Mouse (Mus musculus) midbrain, postnatal 0 days (tissue): ENCODE results near the gene B4galnt3. TPM values are rescaled to one million over a fixed set of nuclear protein-coding genes. Genes with fewer than 3 reads are reported as not detected.

Experiments
- ATAC-seq: fragments of 200-750 bp; cut with Nextera tagmentation; 2 replicates; pipeline ENCODE4 v1.8.0; 2017; ENCODE audit warnings: moderate number of reproducible peaks, mild to moderate bottlenecking, moderate TSS enrichment, moderate library complexity; ENCODE audit not compliant: low FRiP score
- DNase-seq: peaks from one replicate; pipeline ENCODE4 v3.0.0-alpha.2; 2015; ENCODE audit warnings: low spot score
- H3K27ac ChIP-seq: fragments of 300-500 bp; sonication (generic); 2 replicates; pipeline ENCODE4 v1.5.1; 2014; ENCODE audit warnings: low read depth, mild to moderate bottlenecking, low read length, mixed read lengths
- H3K27me3 ChIP-seq: fragments of 300-500 bp; sonication (generic); 2 replicates; pipeline ENCODE4 v1.6.1; 2014; ENCODE audit warnings: low read length, control low read depth, mixed read lengths; ENCODE audit not compliant: insufficient read depth
- H3K36me3 ChIP-seq: fragments of 300-500 bp; sonication (generic); 2 replicates; pipeline ENCODE4 v1.6.1; 2014; ENCODE audit warnings: low read length, control low read depth, mixed read lengths; ENCODE audit not compliant: insufficient read depth
- H3K4me1 ChIP-seq: fragments of 300-500 bp; sonication (generic); 2 replicates; pipeline ENCODE4 v1.6.1; 2014; ENCODE audit warnings: mild to moderate bottlenecking, control low read depth, antibody characterized with exemption, low read length, mixed read lengths; ENCODE audit not compliant: insufficient read depth
- H3K4me2 ChIP-seq: fragments of 300-500 bp; sonication (generic); 2 replicates; pipeline ENCODE4 v1.6.1; 2014; ENCODE audit warnings: low read depth, mild to moderate bottlenecking, low read length, mixed read lengths; ENCODE audit not compliant: poor library complexity, severe bottlenecking
- H3K4me3 ChIP-seq: fragments of 300-500 bp; sonication (generic); 2 replicates; pipeline ENCODE4 v1.5.1; 2014; ENCODE audit warnings: low read depth, mild to moderate bottlenecking, low read length, moderate library complexity
- H3K9ac ChIP-seq: fragments of 300-500 bp; sonication (generic); replicated peaks from 2 replicates; pipeline ENCODE4 v1.6.1; 2014; ENCODE audit warnings: mild to moderate bottlenecking, low read length, moderate library complexity, mixed read lengths; ENCODE audit not compliant: poor library complexity, severe bottlenecking
- H3K9me3 ChIP-seq: fragments of 300-500 bp; sonication (generic); 2 replicates; pipeline ENCODE4 v1.6.1; 2016; ENCODE audit warnings: low read length, control low read depth
- CTCF ChIP-seq: IDR thresholded peaks from 2 replicates; pipeline ENCODE4 v1.5.1; 2016; ENCODE audit warnings: antibody characterized with exemption, mild to moderate bottlenecking
- WGBS: fragments of 180-500 bp; shearing (Covaris S2); extraction: QIAGEN DNeasy Blood & Tissue Kit; methylation state at CpG from one replicate; pipeline ENCODE4 v1.1.7; 2014; 5-methylcytosine and 5-hydroxymethylcytosine counted together
- polyA plus RNA-seq: library from polyadenylated mRNA; unstranded; fragments of >200 nt; fragmentation: Nextera tagmentation; extraction: Ambion mirVana; gene quantifications from 2 replicates; pipeline ENCODE4 v1.2.1, GENCODE M21; 2015
- total RNA-seq: library from RNA; depleted of rRNA; stranded (reverse); fragments of >200 nt; gene quantifications from 2 replicates; pipeline ENCODE4 v1.2.3, GENCODE M21; 2014

Gene B4galnt3
- total and polyA plus RNA-seq, 2 experiments from 2014 or later = 0.16 to 0.82 TPM

GRCm38 (mm10) chr6:120190912-120191311, 103.4 kb downstream of the B4galnt3 start:
- Histone ChIP-seq H3K9me3 (no peaks in the 10 kb centered on the region), H3K4me2 (no peak overlapping the region), H3K27ac (no peak overlapping the region), H3K9ac (no peak overlapping the region), H3K4me1 (no peaks in the 10 kb centered on the region), H3K4me3 (no peak overlapping the region), H3K36me3 (no peaks in the 10 kb centered on the region), H3K27me3 (peaks cover 6% of the 10 kb centered on the region; the same call in 1 of the 2 replicates)
- TF ChIP-seq CTCF = no peak
- ATAC-seq (no peak), DNase-seq (no peak)
- 78% methylated on average over 4 of the region's 4 CpGs for WGBS

DNA sequence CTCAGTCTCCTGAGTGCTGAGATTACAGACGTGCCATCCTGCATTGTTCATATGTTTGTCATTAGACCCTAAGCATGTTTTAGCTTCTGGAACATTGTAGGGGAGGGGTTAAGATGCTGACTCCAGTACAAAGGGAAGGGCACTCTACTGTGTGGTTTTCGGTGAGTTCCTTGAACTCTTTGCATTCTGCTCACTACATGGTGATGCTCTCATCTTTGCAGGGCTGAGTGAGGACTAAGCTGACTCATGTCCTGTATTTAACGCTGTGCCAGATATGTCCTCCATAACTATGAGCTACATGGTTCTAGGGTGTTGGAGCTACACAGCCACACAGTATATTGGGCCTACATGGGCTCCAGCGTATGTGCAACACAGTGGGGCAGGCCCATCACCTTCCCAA, 104.0 kb downstream of the B4galnt3 start:
- DNase-seq = no peak
- 97% methylated on average over 4 of the region's 4 CpGs for WGBS
- H3K9me3 ChIP-seq = no peaks in the 10 kb centered on the region
- no peaks in the 10 kb centered on the region for H3K4me1 ChIP-seq
- H3K4me3 ChIP-seq = no peak overlapping the region
- H3K36me3 ChIP-seq = no peaks in the 10 kb centered on the region
- H3K9ac ChIP-seq = no peak overlapping the region
- H3K4me2 ChIP-seq = no peak overlapping the region
- H3K27me3 ChIP-seq = peaks cover 6% of the 10 kb centered on the region; the same call in 1 of the 2 replicates
- H3K27ac ChIP-seq = no peak overlapping the region
- no peak for ATAC-seq
- no peak for TF ChIP-seq CTCF

- Histone ChIP-seq H3K27ac (no peak overlapping the region), H3K27me3 (peaks cover 6% of the 10 kb centered on the region; the same call in 1 of the 2 replicates), H3K4me1 (no peaks in the 10 kb centered on the region), H3K9me3 (no peaks in the 10 kb centered on the region), H3K4me3 (no peak overlapping the region), H3K4me2 (no peak overlapping the region), H3K36me3 (no peaks in the 10 kb centered on the region), H3K9ac (no peak overlapping the region)
- no peak for DNase-seq
- no peak for ATAC-seq
- WGBS = 87% methylated on average over 5 of the region's 5 CpGs
- TF ChIP-seq CTCF = no peak
These were observed 105.1 kb downstream of the B4galnt3 start for GRCm38 (mm10) chr6:120189287-120189686.

DNA sequence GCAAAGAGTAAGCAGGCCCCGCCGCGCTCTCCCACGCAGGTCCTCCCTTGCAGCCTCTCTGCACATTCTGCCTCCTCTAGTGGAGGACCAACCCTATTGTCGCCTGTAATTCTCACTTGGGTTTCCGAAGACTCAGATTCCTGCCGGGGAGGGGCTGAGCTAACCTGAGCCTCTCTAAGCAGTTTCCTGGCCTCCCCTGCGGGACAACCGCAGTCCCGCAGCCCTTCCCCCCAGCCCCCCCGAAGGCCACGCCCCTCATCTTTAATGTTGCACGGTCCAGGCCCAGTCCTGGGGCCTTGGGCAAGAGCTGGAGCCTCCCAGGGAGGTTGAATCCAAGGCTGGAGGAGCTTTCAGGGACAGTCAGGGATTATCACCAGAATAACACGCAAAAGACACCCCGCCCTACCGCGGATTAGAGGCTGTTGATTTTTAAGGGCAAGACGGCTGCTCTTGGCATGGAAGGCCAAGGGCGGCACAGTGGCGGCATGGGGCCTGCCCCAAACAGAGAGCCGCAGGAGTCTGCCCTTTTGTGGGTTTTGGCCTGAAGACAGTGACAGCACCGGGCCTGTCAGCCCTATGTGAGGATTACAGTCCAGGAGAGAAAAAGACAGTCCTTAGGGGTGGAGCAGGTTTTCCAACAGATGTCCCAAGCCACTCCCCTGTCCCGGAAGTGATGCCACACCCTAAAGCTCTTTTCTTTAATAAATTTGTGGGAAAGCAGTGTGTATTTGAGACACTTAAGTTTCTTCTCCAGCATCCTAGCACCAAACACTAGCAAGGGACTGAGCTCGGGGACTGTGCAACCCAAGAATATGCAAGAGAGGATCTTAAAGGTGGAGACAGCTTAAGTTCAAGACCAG, 105.8 kb downstream of the B4galnt3 start:
- no peaks in the 10 kb centered on the region for H3K36me3 ChIP-seq
- no peak overlapping the region for H3K9ac ChIP-seq
- ATAC-seq = no peak
- no peaks in the 10 kb centered on the region for H3K4me1 ChIP-seq
- H3K27ac ChIP-seq = no peak overlapping the region
- H3K9me3 ChIP-seq = no peaks in the 10 kb centered on the region
- TF ChIP-seq CTCF = peak; percentile 18; the same call in 1 of the 2 replicates
- no peak overlapping the region for H3K4me3 ChIP-seq
- no peak overlapping the region for H3K4me2 ChIP-seq
- WGBS = 16% methylated on average over 24 of the region's 24 CpGs
- no peak for DNase-seq
- peaks cover 6% of the 10 kb centered on the region; the same call in 1 of the 2 replicates for H3K27me3 ChIP-seq

GRCm38 (mm10) chr6:120187587-120188176, 106.7 kb downstream of the B4galnt3 start:
- DNase-seq = peak; percentile 22
- H3K27ac ChIP-seq = no peak overlapping the region
- no peaks in the 10 kb centered on the region for H3K9me3 ChIP-seq
- no peak overlapping the region for H3K4me3 ChIP-seq
- no peak for TF ChIP-seq CTCF
- peak overlapping the region; percentile 22 for H3K4me2 ChIP-seq
- no peak overlapping the region for H3K9ac ChIP-seq
- H3K27me3 ChIP-seq = peaks cover 6% of the 10 kb centered on the region; the same call in 1 of the 2 replicates
- H3K4me1 ChIP-seq = no peaks in the 10 kb centered on the region
- ATAC-seq = no peak
- H3K36me3 ChIP-seq = no peaks in the 10 kb centered on the region
- 21% methylated on average over 18 of the region's 18 CpGs for WGBS

DNA sequence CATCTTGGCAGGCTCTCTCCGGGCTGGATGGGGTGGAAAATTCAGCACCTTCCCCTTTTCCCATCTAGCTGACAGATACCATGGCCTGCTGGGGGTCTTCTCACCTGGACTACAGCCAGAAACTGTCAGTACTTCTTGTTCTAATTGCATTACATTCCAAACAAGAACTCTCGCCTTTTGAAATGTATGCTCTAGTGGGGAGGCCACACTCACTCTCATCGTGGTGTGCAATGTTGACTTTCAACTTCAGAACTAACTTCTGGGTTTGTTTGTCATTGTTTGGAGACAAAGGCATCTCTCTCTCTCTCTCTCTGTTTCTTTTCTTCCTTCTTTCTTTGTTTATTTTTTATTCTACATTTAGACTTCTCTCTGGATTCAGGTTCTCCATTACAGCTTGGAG, 107.8 kb downstream of the B4galnt3 start:
- ATAC-seq (no peak), DNase-seq (no peak)
- Histone ChIP-seq H3K27ac (no peak overlapping the region), H3K36me3 (no peaks in the 10 kb centered on the region), H3K4me3 (no peak overlapping the region), H3K9me3 (no peaks in the 10 kb centered on the region), H3K27me3 (peaks cover 6% of the 10 kb centered on the region; the same call in 1 of the 2 replicates), H3K9ac (no peak overlapping the region), H3K4me1 (no peaks in the 10 kb centered on the region), H3K4me2 (no peak overlapping the region)
- WGBS = 64% methylated on average over 3 of the region's 3 CpGs
- no peak for TF ChIP-seq CTCF
